Mouse (Mus musculus) right cerebral cortex, adult 2 months (tissue): ENCODE data around the gene Gm14632.
"Not testable (repeated sequence)": the region's sequence is repeated elsewhere in the genome, so short reads cannot be mapped to it uniquely, and the experiment has no call there.

Experiments used
- DNase-seq, 2 experiments: peaks; one replicate each; pipeline ENCODE4 v3.0.0; 2021 to 2022; ENCODE audit warnings: low spot score in 2 of 2

Gene Gm14632

GRCm38 (mm10) chrX:30329472-30329871, at the start of gene Gm14632:
Gm14632 (plus strand) TSS chrX:30329772.
- DNase-seq = not testable (repeated sequence)
